Mouse (Mus musculus): ENCODE data around the gene Slc6a3.

GRCm38 (mm10) chr13:73603046-73603445 is 66.5 kb downstream of the Slc6a3 start:
- TF ChIP-seq POLR2A (IDR thresholded peaks at IDR 0.05; ENCODE audit: extremely low read depth, insufficient read depth, low read length): no peak
- no peak for TF ChIP-seq CTCF (IDR thresholded peaks at IDR 0.05; ENCODE audit: extremely low read depth, insufficient read depth, low read length)

Measured in cortical plate, adult 2 months (tissue).